ENCODE assay signal across 8 mouse cellular contexts in genomic region chr3:121736025-121736744, GRCm38 (mm10). TPM values are rescaled to one million over a fixed set of nuclear protein-coding genes. Genes with fewer than 3 reads are reported as not detected.
A peak's percentile ranks its signal among the peaks of the same experiment; 100 is the strongest.
DNase-seq lines count a peak whose midpoint lies in the region; ATAC-seq lines count a peak whose summit lies in the region.

No protein-coding gene starts in this region.

- 0 out of 2 replicates have a peak, but pooled peaks cover 4% of the 10 kb centered on the region for H3K4me1 ChIP-seq in embryonic facial prominence, embryonic 14.5 days (ENCODE audit: control insufficient read depth, insufficient read depth, low read length)
- H3K4me1 ChIP-seq in limb, embryonic 12.5 days (replicated peaks) = peaks cover 13% of the 10 kb centered on the region; the same call in 1 of the 2 replicates
- H3K4me1 ChIP-seq in midbrain, embryonic 16.5 days (ENCODE audit: control insufficient read depth, insufficient read depth, low read length) = no peaks in the 10 kb centered on the region

- peak; percentile 72 for DNase-seq in A20 (ENCODE audit: low read depth, low spot score)
- DNase-seq in adrenal gland, postnatal 36 days = peak; percentile 84 to 89
- peak; percentile 81 for DNase-seq in embryonic facial prominence, embryonic 14.5 days (ENCODE audit: low spot score)
- DNase-seq in heart, adult 9 months (ENCODE audit: low spot score in 2 of 2) = peak; percentile 83 to 84
- DNase-seq in kidney, adult 8-10 months = peak; percentile 83 to 87
- DNase-seq in spleen, postnatal 36 days (ENCODE audit: low spot score in 2 of 2) = peak; percentile 25 to 28

- no peaks in the 10 kb centered on the region for H3K27me3 ChIP-seq in embryonic facial prominence, embryonic 14.5 days (replicated peaks; ENCODE audit: control insufficient read depth, insufficient read depth, low read length)
- H3K27me3 ChIP-seq in limb, embryonic 12.5 days = no peaks in the 10 kb centered on the region
- no peaks in the 10 kb centered on the region for H3K27me3 ChIP-seq in midbrain, embryonic 16.5 days (ENCODE audit: control insufficient read depth, insufficient read depth, low read depth, low read length)

- no peak overlapping the region for H3K9ac ChIP-seq in embryonic facial prominence, embryonic 14.5 days (ENCODE audit: low read depth, low read length)
- no peak overlapping the region for H3K9ac ChIP-seq in limb, embryonic 12.5 days (replicated peaks)
- H3K9ac ChIP-seq in midbrain, embryonic 16.5 days (ENCODE audit: low read depth, low read length) = no peak overlapping the region

- peak; percentile 86 for ATAC-seq in embryonic facial prominence, embryonic 14.5 days (ENCODE audit: low read depth)
- peak; percentile 45; the same call in 1 of the 2 replicates for ATAC-seq in limb, embryonic 12.5 days (ENCODE audit: insufficient number of reproducible peaks, insufficient read depth, low FRiP score, low TSS enrichment, low read depth)
- peak; percentile 94 for ATAC-seq in midbrain, embryonic 16.5 days

- peaks cover 10% of the 10 kb centered on the region; the same call in 1 of the 2 replicates for H3K36me3 ChIP-seq in embryonic facial prominence, embryonic 14.5 days (ENCODE audit: control insufficient read depth, insufficient read depth, low read length)
- peaks cover 16% of the 10 kb centered on the region; the same call in 1 of the 2 replicates for H3K36me3 ChIP-seq in limb, embryonic 12.5 days
- peaks cover 6% of the 10 kb centered on the region for H3K36me3 ChIP-seq in midbrain, embryonic 16.5 days (ENCODE audit: control insufficient read depth, insufficient read depth, low read length)

- WGBS in embryonic facial prominence, embryonic 14.5 days = 29% methylated on average over 18 of the region's 18 CpGs
- WGBS in limb, embryonic 12.5 days = 43% methylated on average over 18 of the region's 18 CpGs
- 27% methylated on average over 18 of the region's 18 CpGs for WGBS in midbrain, embryonic 16.5 days

- 0 out of 2 replicates have a peak overlapping the region, but pooled peaks have one; percentile 2 for H3K4me2 ChIP-seq in embryonic facial prominence, embryonic 14.5 days (ENCODE audit: low read depth, low read length)
- no peak overlapping the region for H3K4me2 ChIP-seq in limb, embryonic 12.5 days
- no peak overlapping the region; the same call in 1 of the 2 replicates for H3K4me2 ChIP-seq in midbrain, embryonic 16.5 days (ENCODE audit: low read length)

- H3K27ac ChIP-seq in embryonic facial prominence, embryonic 14.5 days (replicated peaks; ENCODE audit: low read depth, low read length) = no peak overlapping the region
- no peak overlapping the region for H3K27ac ChIP-seq in limb, embryonic 12.5 days
- H3K27ac ChIP-seq in midbrain, embryonic 16.5 days (ENCODE audit: low read length) = peak overlapping the region; percentile 1; the same call in 1 of the 2 replicates

- no peaks in the 10 kb centered on the region for H3K9me3 ChIP-seq in embryonic facial prominence, embryonic 14.5 days (ENCODE audit: control insufficient read depth, low read length)
- H3K9me3 ChIP-seq in limb, embryonic 12.5 days = no peaks in the 10 kb centered on the region
- H3K9me3 ChIP-seq in midbrain, embryonic 16.5 days (replicated peaks; ENCODE audit: control insufficient read depth, low read length, poor library complexity, severe bottlenecking) = no peaks in the 10 kb centered on the region

- H3K4me3 ChIP-seq in embryonic facial prominence, embryonic 14.5 days (ENCODE audit: low read depth, low read length) = no peak overlapping the region
- H3K4me3 ChIP-seq in limb, embryonic 12.5 days (replicated peaks) = no peak overlapping the region
- H3K4me3 ChIP-seq in midbrain, embryonic 16.5 days (ENCODE audit: low read depth, low read length) = no peak overlapping the region

RNA-seq across cellular contexts. Expression of gene F3, which starts 12.8 kb away (rescaled TPM):
- 10 to 100 TPM; 11.1 to 12.5 TPM for total RNA-seq in adrenal gland, postnatal 36 days (2021)
- polyA plus RNA-seq in embryonic facial prominence, embryonic 14.5 days (2014; fragmentation: Nextera tagmentation; extraction: Ambion mirVana) = 22.3 and 25.7 TPM in 2 replicates
- 7.2 and 7.7 TPM in 2 replicates for polyA plus RNA-seq in limb, embryonic 12.5 days (2016; fragmentation: Nextera tagmentation; extraction: Ambion mirVana)
- polyA plus RNA-seq in midbrain, embryonic 16.5 days (2015; fragmentation: Nextera tagmentation; extraction: Ambion mirVana) = 10.1 and 13.0 TPM in 2 replicates

Comparison
In these comparisons a context has a peak if more than half of its experiments do, and no peak if none do; other contexts are left out.
1. DNase-seq: peak in every context shown above with its lines; median percentile 86 in adrenal gland, postnatal 36 days; 85 in kidney, adult 8-10 months; 84 in heart, adult 9 months; 81 in embryonic facial prominence, embryonic 14.5 days; 72 in A20; 26 in spleen, postnatal 36 days.